Mouse (Mus musculus): ENCODE measurements around the gene Gm49353. TPM values are rescaled to one million over a fixed set of nuclear protein-coding genes. Genes with fewer than 3 reads are reported as not detected.

Gene Gm49353
- polyA plus RNA-seq (2012; ENCODE audit: low replicate concordance): not detected in 2 replicates

GRCm38 (mm10) chr10:29198642-29199041 is at the start of gene Gm49353:
Gene Gm49353 (plus strand): TSS chr10:29198954.

DNA sequence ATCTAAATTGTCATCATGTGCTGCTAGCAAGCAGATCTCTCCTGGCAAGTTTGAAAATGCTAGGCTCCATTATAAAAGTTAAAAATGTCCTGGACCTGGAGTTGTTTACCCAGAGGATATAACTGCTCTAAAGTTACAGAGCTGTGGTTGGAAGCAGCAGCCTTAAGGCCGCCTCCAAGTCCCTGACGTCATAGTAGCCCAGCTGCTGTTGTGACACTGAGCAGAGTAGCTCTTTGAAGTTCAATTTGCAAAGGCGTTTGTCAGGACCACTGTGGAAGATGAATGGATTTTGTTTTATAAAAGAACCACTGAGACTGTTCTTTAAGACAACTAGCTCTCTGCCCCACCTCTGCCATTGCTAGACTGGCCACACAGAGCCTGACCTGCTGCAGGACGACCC is 12.7 kb downstream of the Gm49353 start, which contains the start of gene 9330159F19Rik:
Gene 9330159F19Rik (plus strand): TSS at position 154 of the 400 bp plus-strand sequence.

Other genes starting within 250 kb of the Gm49353 start
- not detected in 2 replicates for gene 2310057J18Rik, start 212.7 kb upstream of the Gm49353 start, polyA plus RNA-seq (2012; ENCODE audit: low replicate concordance)
- gene Soga3, start 55.1 kb upstream of the Gm49353 start, polyA plus RNA-seq (2012; ENCODE audit: low replicate concordance): not detected in 2 replicates
- gene 9330159F19Rik, start 12.7 kb downstream of the Gm49353 start, polyA plus RNA-seq (2012; ENCODE audit: low replicate concordance): not detected in 2 replicates
- gene Echdc1, start 114.2 kb downstream of the Gm49353 start, polyA plus RNA-seq (2012; ENCODE audit: low replicate concordance): 0.42 and 1.5 TPM in 2 replicates
- 5.9 and 8.8 TPM in 2 replicates for gene Rnf146, start 163.5 kb downstream of the Gm49353 start, polyA plus RNA-seq (2012; ENCODE audit: low replicate concordance)